Mouse (Mus musculus): ENCODE data around the gene 9330161L09Rik.
"Not testable (repeated sequence)": the region's sequence is repeated elsewhere in the genome, so short reads cannot be mapped to it uniquely, and the experiment has no call there.

Gene 9330161L09Rik

GRCm38 (mm10) chr12:103407720-103408119 lies at the start of gene 9330161L09Rik:
Gene 9330161L09Rik, minus strand, starts transcription at chr12:103407820.
- no peak for DNase-seq (ENCODE audit: extremely low spot score)

DNA sequence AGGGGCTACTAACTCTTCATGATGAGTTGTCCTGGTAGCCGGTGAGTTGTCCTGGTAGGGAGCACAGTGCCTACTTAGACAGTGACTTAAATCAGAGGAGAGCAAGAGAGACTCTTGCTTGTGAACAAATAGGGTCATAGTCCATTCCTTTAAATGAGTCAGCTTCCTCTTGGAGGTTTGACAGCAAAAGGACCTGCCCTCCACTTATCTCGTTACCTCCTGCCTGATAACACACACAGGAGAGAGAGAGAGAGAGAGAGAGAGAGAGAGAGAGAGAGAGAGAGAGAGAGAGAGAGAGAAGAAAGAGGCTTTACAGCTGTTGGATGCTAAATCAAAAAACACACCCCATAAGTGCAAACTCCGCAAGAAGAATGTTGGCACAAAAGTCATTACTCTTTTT lies 49.5 kb upstream of the 9330161L09Rik start, which contains the start of gene Ifi27l2b:
Gene Ifi27l2b, minus strand, starts transcription at position 84 of the 400 bp plus-strand sequence.
- DNase-seq (ENCODE audit: extremely low spot score) = no peak

GRCm38 (mm10) chr12:103456727-103457126 lies 49.1 kb upstream of the 9330161L09Rik start:
- not testable (repeated sequence) for DNase-seq (ENCODE audit: extremely low spot score)

DNA sequence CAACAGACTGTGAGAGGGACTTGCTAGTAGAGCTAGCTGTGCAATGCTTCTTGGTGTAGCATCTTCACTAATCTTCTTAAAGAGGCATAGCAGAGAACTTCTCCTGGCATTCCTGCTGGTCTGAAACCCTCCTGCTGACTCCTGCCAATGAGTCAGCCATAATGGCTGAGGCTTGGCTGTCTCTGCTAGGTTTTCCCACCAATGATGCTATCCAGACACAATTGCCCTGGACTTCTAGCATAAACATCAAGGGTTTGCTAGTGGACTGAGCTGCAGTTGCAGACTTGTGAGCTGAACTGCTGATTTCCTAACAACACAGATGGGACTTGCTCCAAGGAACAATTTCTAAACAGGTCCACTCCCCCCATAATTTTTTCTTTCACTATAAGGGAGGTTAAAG lies 45.7 kb upstream of the 9330161L09Rik start:
- no peak for DNase-seq (ENCODE audit: extremely low spot score)

DNA sequence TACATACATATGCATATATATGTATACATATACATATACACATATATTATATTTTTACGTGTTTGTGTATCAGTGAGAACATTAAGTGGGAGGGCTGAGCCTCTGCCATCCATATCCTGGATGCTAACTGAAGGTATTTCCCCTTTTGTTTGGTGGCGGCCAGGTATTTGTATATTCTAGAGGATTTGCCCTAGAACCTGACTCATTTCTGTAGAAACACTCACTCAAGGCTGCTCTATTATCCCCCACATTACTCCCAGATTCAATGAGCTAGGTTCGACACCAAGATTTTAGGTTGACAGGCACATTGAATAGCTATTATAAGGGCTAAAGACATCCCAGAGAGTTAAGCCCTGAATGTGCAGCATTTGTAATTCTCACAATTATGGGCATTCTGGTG lies 37.4 kb upstream of the 9330161L09Rik start:
- no peak for DNase-seq (ENCODE audit: extremely low spot score)

DNA sequence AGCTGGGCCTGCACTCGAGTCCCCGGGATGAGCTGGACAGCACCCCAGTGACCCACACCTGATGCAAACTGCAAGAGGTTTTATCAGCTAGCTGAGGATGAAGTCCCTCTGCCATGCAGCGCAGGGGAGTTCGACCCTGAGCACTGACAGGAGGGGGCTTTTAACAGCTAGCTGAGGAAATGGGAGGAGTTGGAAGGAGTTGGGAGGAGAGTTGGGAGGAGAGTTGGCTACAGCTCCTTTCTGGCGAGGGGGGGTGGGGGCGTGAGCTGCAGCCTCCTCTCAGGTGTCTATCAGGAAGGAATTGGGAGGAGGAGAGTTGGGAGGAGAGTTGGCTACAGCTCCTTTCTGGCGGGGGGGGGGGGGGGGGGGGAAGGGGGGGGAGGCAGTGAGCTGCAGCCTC lies 36.6 kb upstream of the 9330161L09Rik start:
- DNase-seq (ENCODE audit: extremely low spot score) = not testable (repeated sequence)

DNA sequence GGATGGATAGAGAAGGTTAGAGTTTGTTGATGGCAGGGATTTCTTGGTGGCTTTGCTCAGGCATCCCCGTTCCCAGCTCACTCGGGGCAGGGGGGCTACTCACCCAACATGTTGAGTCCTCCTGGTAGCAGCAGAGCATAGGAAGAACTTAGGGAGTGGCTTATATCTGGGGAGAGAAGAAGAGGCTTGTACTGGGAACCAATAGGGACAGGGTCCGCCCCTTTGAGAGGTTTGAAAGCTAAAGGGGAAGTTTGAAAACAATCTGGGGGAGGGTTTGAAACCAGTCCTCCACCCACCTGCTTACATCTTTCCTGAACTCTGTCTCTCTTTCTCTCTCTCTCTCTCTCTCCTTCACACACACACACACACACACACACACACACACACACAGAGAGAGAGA lies 35.9 kb upstream of the 9330161L09Rik start, which contains the start of gene Ifi27l2a:
Gene Ifi27l2a, minus strand, starts transcription at position 157 of the 400 bp plus-strand sequence.
- no peak for DNase-seq (ENCODE audit: extremely low spot score)

GRCm38 (mm10) chr12:103437601-103438000 lies 30.0 kb upstream of the 9330161L09Rik start:
- DNase-seq (ENCODE audit: extremely low spot score) = no peak

GRCm38 (mm10) chr12:103434861-103435260 lies 27.2 kb upstream of the 9330161L09Rik start:
- DNase-seq (ENCODE audit: extremely low spot score) = no peak

GRCm38 (mm10) chr12:103433986-103434731 lies 26.5 kb upstream of the 9330161L09Rik start, which contains the start of gene Ifi27:
Gene Ifi27, plus strand, starts transcription at chr12:103434211.
- no peak for DNase-seq (ENCODE audit: extremely low spot score)

GRCm38 (mm10) chr12:103433430-103433829 lies 25.8 kb upstream of the 9330161L09Rik start:
- no peak for DNase-seq (ENCODE audit: extremely low spot score)

GRCm38 (mm10) chr12:103426710-103427109 lies 19.1 kb upstream of the 9330161L09Rik start:
- no peak for DNase-seq (ENCODE audit: extremely low spot score)

GRCm38 (mm10) chr12:103425729-103426470 lies 18.3 kb upstream of the 9330161L09Rik start, which contains the start of gene Ddx24:
Gene Ddx24, minus strand, starts transcription at chr12:103425830.
- DNase-seq (ENCODE audit: extremely low spot score) = peak; percentile 96

GRCm38 (mm10) chr12:103425016-103425728 lies 17.6 kb upstream of the 9330161L09Rik start:
- DNase-seq (ENCODE audit: extremely low spot score) = peak; percentile 6

- no peak for DNase-seq (ENCODE audit: extremely low spot score)
Measured at GRCm38 (mm10) chr12:103408144-103408543, 524 bp upstream of the 9330161L09Rik start.

DNA sequence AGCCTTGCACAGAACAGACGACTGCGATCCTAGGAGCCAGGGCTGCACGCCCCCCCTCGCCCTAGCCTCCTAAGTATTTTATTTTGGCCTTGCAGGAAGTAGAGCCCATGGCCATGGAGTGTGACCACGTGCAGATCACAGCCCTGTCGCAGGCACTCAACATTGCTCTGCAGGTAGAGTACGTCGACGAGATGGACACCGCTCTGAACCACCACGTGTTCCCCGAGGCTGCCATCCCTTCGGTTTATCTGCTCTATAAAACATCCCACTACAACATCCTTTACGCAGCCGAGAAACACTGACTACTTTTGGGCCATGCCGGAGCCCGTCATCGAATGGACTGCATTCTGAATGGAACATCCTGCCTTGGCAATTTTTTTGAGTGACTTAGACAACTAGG lies 3.5 kb downstream of the 9330161L09Rik start:
- DNase-seq (ENCODE audit: extremely low spot score) = no peak

- no peak for DNase-seq (ENCODE audit: extremely low spot score)
Measured at GRCm38 (mm10) chr12:103396751-103397150, 10.9 kb downstream of the 9330161L09Rik start.

DNA sequence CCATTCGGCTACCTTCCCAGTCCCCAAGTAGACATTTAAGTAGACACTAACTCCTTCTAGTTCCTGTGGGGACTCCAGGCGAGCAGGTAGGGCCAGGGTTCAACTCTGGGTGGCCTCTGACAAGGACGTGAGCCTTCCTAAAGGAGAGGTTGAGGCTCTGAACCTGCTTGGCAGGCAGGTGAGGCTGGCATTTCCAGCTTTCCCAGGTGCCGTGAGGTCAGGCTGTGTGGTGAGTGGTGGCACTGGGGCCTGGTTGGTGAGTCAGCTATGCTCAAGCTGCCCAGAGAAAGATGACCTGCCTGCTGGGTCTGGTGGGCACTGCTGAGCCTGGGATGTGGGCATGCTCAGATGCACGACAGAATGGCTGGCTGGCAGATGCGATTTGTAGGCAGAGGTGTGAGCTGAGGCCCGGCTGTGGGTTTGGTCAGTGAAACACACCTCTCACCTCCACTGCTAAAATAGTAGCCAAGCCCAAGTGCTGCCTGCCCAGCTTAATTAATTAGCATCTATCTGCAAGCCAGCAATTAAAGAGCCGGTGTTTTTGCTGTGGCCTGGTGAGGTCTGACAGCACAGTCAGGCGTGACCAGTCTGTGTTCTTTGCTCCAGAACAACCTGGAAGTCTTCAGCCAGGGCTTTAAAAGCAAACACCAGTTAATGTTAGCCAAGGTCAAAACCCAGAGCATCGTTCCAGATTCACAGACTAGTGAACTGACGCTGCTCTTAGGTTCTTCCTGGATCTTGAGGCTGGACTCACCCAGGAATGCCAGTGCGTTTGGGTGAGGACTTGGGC lies 11.9 kb downstream of the 9330161L09Rik start:
- no peak for DNase-seq (ENCODE audit: extremely low spot score)

DNA sequence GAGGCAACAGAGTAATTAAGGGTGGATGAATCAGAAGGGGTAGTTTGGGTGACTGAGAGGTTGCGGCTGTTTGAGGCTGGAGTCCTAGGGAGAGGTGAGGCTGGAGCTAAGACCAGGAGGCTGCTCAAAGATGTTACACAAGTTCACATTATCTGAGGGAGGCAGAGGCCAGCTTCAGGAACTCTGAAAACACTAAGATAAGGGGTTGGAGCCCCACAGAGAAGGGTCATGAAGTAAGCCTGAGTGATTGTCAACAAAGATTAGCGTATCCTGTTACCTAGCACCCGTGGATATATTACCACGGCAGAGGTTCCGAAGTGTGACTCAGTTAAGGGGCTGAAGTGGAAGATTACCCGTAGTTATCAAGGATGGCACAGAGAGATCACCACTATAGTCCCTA lies 14.1 kb downstream of the 9330161L09Rik start:
- DNase-seq (ENCODE audit: extremely low spot score) = no peak

DNA sequence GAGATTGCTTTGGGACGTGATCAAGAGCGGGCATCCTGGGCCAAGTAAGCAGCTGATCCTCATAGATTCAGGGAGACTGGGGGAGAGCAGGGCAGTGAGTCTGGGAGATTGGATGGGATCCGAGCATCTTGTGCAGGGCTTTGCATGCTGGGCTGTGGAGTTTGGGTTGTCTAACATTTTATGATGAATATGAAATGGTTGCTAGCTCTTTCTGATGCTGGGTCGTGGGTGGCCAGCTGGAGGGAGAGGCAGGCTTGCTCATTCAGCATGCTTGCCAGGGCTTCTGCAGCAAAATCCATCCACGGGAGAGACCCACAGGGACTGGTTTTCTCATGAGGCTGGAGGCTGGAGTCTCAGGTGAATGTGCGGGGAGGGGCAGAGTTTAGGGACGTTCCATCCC lies 16.5 kb downstream of the 9330161L09Rik start:
- DNase-seq (ENCODE audit: extremely low spot score) = no peak

GRCm38 (mm10) chr12:103389982-103390381 lies 17.6 kb downstream of the 9330161L09Rik start:
- no peak for DNase-seq (ENCODE audit: extremely low spot score)

Data from embryo, embryonic 9.5 days (tissue).